ENCODE assay signal across 29 mouse cellular contexts in genomic region chr3:108588446-108588845, GRCm38 (mm10). TPM values are rescaled to one million over a fixed set of nuclear protein-coding genes. Genes with fewer than 3 reads are reported as not detected.
DNase-seq lines count a peak whose midpoint lies in the region; ATAC-seq and TF ChIP-seq lines count a peak whose summit lies in the region.
"Had no signal": no experiment of that assay in that cellular context is flagged by ENCODE, and none has a peak within 500 bp of the region (broad histone marks: within the 10 kb centered on the region; RNA-seq: fewer than 3 reads in every experiment).

No protein-coding gene starts in this region.

- H3K4me1 ChIP-seq in hindbrain, embryonic 14.5 days (replicated peaks; ENCODE audit: control insufficient read depth, insufficient read depth, low read length) = peaks cover 12% of the 10 kb centered on the region
- H3K4me1 ChIP-seq in hindbrain, embryonic 13.5 days (replicated peaks) = peaks cover 10% of the 10 kb centered on the region
- H3K4me1 ChIP-seq in midbrain, postnatal 0 days (ENCODE audit: insufficient read depth, low read length) = peaks cover 4% of the 10 kb centered on the region; the same call in 1 of the 2 replicates
- peaks cover 5% of the 10 kb centered on the region for H3K4me1 ChIP-seq in midbrain, embryonic 16.5 days (ENCODE audit: control insufficient read depth, insufficient read depth, low read length)

- no peak for TF ChIP-seq CTCF in midbrain, postnatal 0 days (IDR thresholded peaks at IDR 0.05)

- WGBS in hindbrain, embryonic 14.5 days = 27% methylated on average over 2 of the region's 2 CpGs
- 23% methylated on average over 2 of the region's 2 CpGs for WGBS in hindbrain, embryonic 13.5 days
- WGBS in midbrain, postnatal 0 days = 40% methylated on average over 2 of the region's 2 CpGs
- WGBS in midbrain, embryonic 16.5 days = 41% methylated on average over 2 of the region's 2 CpGs

- no peak overlapping the region for H3K4me2 ChIP-seq in hindbrain, embryonic 14.5 days (replicated peaks)
- H3K4me2 ChIP-seq in hindbrain, embryonic 13.5 days = no peak overlapping the region
- H3K4me2 ChIP-seq in midbrain, postnatal 0 days (ENCODE audit: low read depth, low read length, poor library complexity, severe bottlenecking) = no peak overlapping the region
- no peak overlapping the region for H3K4me2 ChIP-seq in midbrain, embryonic 16.5 days (ENCODE audit: low read length)
- H3K4me2 ChIP-seq: limb, embryonic 15.5 days; lung, embryonic 14.5 days had no signal

- H3K4me3 ChIP-seq in hindbrain, embryonic 14.5 days (replicated peaks; ENCODE audit: low read length) = no peak overlapping the region
- H3K4me3 ChIP-seq in hindbrain, embryonic 13.5 days = no peak overlapping the region
- H3K4me3 ChIP-seq in midbrain, postnatal 0 days (ENCODE audit: low read depth, low read length) = no peak overlapping the region
- H3K4me3 ChIP-seq in midbrain, embryonic 16.5 days (ENCODE audit: low read depth, low read length) = no peak overlapping the region
- H3K4me3 ChIP-seq: heart, embryonic 10.5 days; limb, embryonic 15.5 days; megakaryocyte, embryonic 14.5 days had no signal

- no peaks in the 10 kb centered on the region for H3K9me3 ChIP-seq in hindbrain, embryonic 14.5 days (ENCODE audit: control insufficient read depth, low read length)
- no peaks in the 10 kb centered on the region for H3K9me3 ChIP-seq in hindbrain, embryonic 13.5 days
- no peaks in the 10 kb centered on the region for H3K9me3 ChIP-seq in midbrain, postnatal 0 days (ENCODE audit: low read length)
- H3K9me3 ChIP-seq in midbrain, embryonic 16.5 days (replicated peaks; ENCODE audit: control insufficient read depth, low read length, poor library complexity, severe bottlenecking) = no peaks in the 10 kb centered on the region
- H3K9me3 ChIP-seq: heart, embryonic 10.5 days; limb, embryonic 15.5 days; megakaryocyte, embryonic 14.5 days had no signal

- peak; percentile 40 for DNase-seq in hindbrain, embryonic 14.5 days (ENCODE audit: low spot score)
- DNase-seq in midbrain, postnatal 0 days (ENCODE audit: low spot score) = peak; percentile 67
- peak; percentile 39 for DNase-seq in Muller cell, postnatal 12 days (ENCODE audit: inconsistent ontology term)
- no peak for DNase-seq in frontal cortex, postnatal 14 days (ENCODE audit: low spot score in 2 of 2)
- no peak for DNase-seq in frontal cortex, postnatal 25 days (ENCODE audit: low spot score in 2 of 2)
- DNase-seq: adrenal gland, adult 8-10 months; cerebellum, adult 18-20 months; kidney, adult 2 months; layer of hippocampus, adult 9-11 months; lung, embryonic 14.5 days; right cerebral cortex, adult 18-20 months; right cerebral cortex, postnatal 4 days; thymus, postnatal 25 days had no signal

- H3K27me3 ChIP-seq in hindbrain, embryonic 14.5 days (ENCODE audit: control insufficient read depth, insufficient read depth, low read length) = no peaks in the 10 kb centered on the region
- H3K27me3 ChIP-seq in hindbrain, embryonic 13.5 days = no peaks in the 10 kb centered on the region
- H3K27me3 ChIP-seq in midbrain, postnatal 0 days (ENCODE audit: insufficient read depth, low read length) = no peaks in the 10 kb centered on the region
- no peaks in the 10 kb centered on the region for H3K27me3 ChIP-seq in midbrain, embryonic 16.5 days (ENCODE audit: control insufficient read depth, insufficient read depth, low read depth, low read length)
- H3K27me3 ChIP-seq: limb, embryonic 15.5 days; Patski had no signal

- no peaks in the 10 kb centered on the region for H3K36me3 ChIP-seq in hindbrain, embryonic 14.5 days (replicated peaks; ENCODE audit: control insufficient read depth, insufficient read depth)
- H3K36me3 ChIP-seq in hindbrain, embryonic 13.5 days = no peaks in the 10 kb centered on the region
- H3K36me3 ChIP-seq in midbrain, postnatal 0 days (ENCODE audit: insufficient read depth, low read length) = no peaks in the 10 kb centered on the region
- no peaks in the 10 kb centered on the region for H3K36me3 ChIP-seq in midbrain, embryonic 16.5 days (ENCODE audit: control insufficient read depth, insufficient read depth, low read length)
- H3K36me3 ChIP-seq: heart, embryonic 10.5 days; limb, embryonic 15.5 days had no signal

- ATAC-seq in hindbrain, embryonic 14.5 days (ENCODE audit: low FRiP score) = no peak
- ATAC-seq in hindbrain, embryonic 13.5 days (ENCODE audit: low FRiP score) = no peak
- no peak for ATAC-seq in midbrain, postnatal 0 days (ENCODE audit: low FRiP score)
- ATAC-seq in midbrain, embryonic 16.5 days = no peak
- ATAC-seq: activated CD4-positive, CD25-positive, alpha-beta regulatory T cell, adult 4 months; Patski had no signal

- no peak overlapping the region for H3K9ac ChIP-seq in hindbrain, embryonic 14.5 days
- no peak overlapping the region for H3K9ac ChIP-seq in hindbrain, embryonic 13.5 days
- H3K9ac ChIP-seq in midbrain, postnatal 0 days (replicated peaks; ENCODE audit: low read length, poor library complexity, severe bottlenecking) = no peak overlapping the region
- no peak overlapping the region for H3K9ac ChIP-seq in midbrain, embryonic 16.5 days (ENCODE audit: low read depth, low read length)
- H3K9ac ChIP-seq: limb, embryonic 15.5 days; liver, embryonic 14.5 days; lung, embryonic 14.5 days had no signal

- no peak overlapping the region for H3K27ac ChIP-seq in hindbrain, embryonic 14.5 days
- no peak overlapping the region for H3K27ac ChIP-seq in hindbrain, embryonic 13.5 days
- no peak overlapping the region for H3K27ac ChIP-seq in midbrain, postnatal 0 days (ENCODE audit: low read depth, low read length)
- no peak overlapping the region for H3K27ac ChIP-seq in midbrain, embryonic 16.5 days (ENCODE audit: low read length)
- H3K27ac ChIP-seq: heart, embryonic 10.5 days; kidney, postnatal 0 days; limb, embryonic 15.5 days; liver, embryonic 14.5 days had no signal

RNA-seq across cellular contexts. Expression of gene Wdr47, which starts 2.6 kb away (rescaled TPM):
- polyA plus RNA-seq in hindbrain, embryonic 14.5 days (2014; fragmentation: Nextera tagmentation; extraction: Ambion mirVana) = 105 and 130 TPM in 2 replicates
- 91.5 and 96.5 TPM in 2 replicates for polyA plus RNA-seq in hindbrain, embryonic 13.5 days (2015; fragmentation: Nextera tagmentation; extraction: Ambion mirVana)
- 77.6 and 84.9 TPM in 2 replicates for total RNA-seq in midbrain, postnatal 0 days (2014; rRNA removed)
- 80.1 and 86.0 TPM in 2 replicates for polyA plus RNA-seq in midbrain, postnatal 0 days (2015; fragmentation: Nextera tagmentation; extraction: Ambion mirVana)
- 124 and 128 TPM in 2 replicates for polyA plus RNA-seq in midbrain, embryonic 16.5 days (2015; fragmentation: Nextera tagmentation; extraction: Ambion mirVana)

RNA-seq across cellular contexts. Expression of gene Taf13, which starts 16.9 kb away (rescaled TPM):
- 41.0 and 50.6 TPM in 2 replicates for polyA plus RNA-seq in hindbrain, embryonic 14.5 days (2014; fragmentation: Nextera tagmentation; extraction: Ambion mirVana)
- 63.8 and 66.2 TPM in 2 replicates for polyA plus RNA-seq in hindbrain, embryonic 13.5 days (2015; fragmentation: Nextera tagmentation; extraction: Ambion mirVana)
- 7.0 and 11.3 TPM in 2 replicates for total RNA-seq in midbrain, postnatal 0 days (2014; rRNA removed)
- 43.2 and 44.1 TPM in 2 replicates for polyA plus RNA-seq in midbrain, postnatal 0 days (2015; fragmentation: Nextera tagmentation; extraction: Ambion mirVana)
- polyA plus RNA-seq in midbrain, embryonic 16.5 days (2015; fragmentation: Nextera tagmentation; extraction: Ambion mirVana) = 55.5 and 59.1 TPM in 2 replicates

RNA-seq across cellular contexts. Expression of gene Tmem167b, which starts 26.2 kb away (rescaled TPM):
- polyA plus RNA-seq in hindbrain, embryonic 14.5 days (2014; fragmentation: Nextera tagmentation; extraction: Ambion mirVana) = 51.8 and 52.0 TPM in 2 replicates
- 58.8 and 60.6 TPM in 2 replicates for polyA plus RNA-seq in hindbrain, embryonic 13.5 days (2015; fragmentation: Nextera tagmentation; extraction: Ambion mirVana)
- total RNA-seq in midbrain, postnatal 0 days (2014; rRNA removed) = 35.6 and 50.2 TPM in 2 replicates
- polyA plus RNA-seq in midbrain, postnatal 0 days (2015; fragmentation: Nextera tagmentation; extraction: Ambion mirVana) = 40.4 and 41.7 TPM in 2 replicates
- polyA plus RNA-seq in midbrain, embryonic 16.5 days (2015; fragmentation: Nextera tagmentation; extraction: Ambion mirVana) = 55.8 and 60.3 TPM in 2 replicates

RNA-seq across cellular contexts. Expression of gene 5330417C22Rik, which starts 52.1 kb away (rescaled TPM):
- polyA plus RNA-seq in hindbrain, embryonic 14.5 days (2014; fragmentation: Nextera tagmentation; extraction: Ambion mirVana) = 15.4 and 18.3 TPM in 2 replicates
- polyA plus RNA-seq in hindbrain, embryonic 13.5 days (2015; fragmentation: Nextera tagmentation; extraction: Ambion mirVana) = 9.8 and 10.0 TPM in 2 replicates
- total RNA-seq in midbrain, postnatal 0 days (2014; rRNA removed) = 10.1 and 16.1 TPM in 2 replicates
- 19.8 and 22.9 TPM in 2 replicates for polyA plus RNA-seq in midbrain, postnatal 0 days (2015; fragmentation: Nextera tagmentation; extraction: Ambion mirVana)
- 20.8 and 21.5 TPM in 2 replicates for polyA plus RNA-seq in midbrain, embryonic 16.5 days (2015; fragmentation: Nextera tagmentation; extraction: Ambion mirVana)

RNA-seq across cellular contexts. Expression of gene 1700013F07Rik, which starts 54.5 kb away (rescaled TPM):
- polyA plus RNA-seq in hindbrain, embryonic 14.5 days (2014; fragmentation: Nextera tagmentation; extraction: Ambion mirVana) = 1.7 and 2.8 TPM in 2 replicates
- polyA plus RNA-seq in hindbrain, embryonic 13.5 days (2015; fragmentation: Nextera tagmentation; extraction: Ambion mirVana) = 0.74 and 2.9 TPM in 2 replicates
- 2.4 and 3.4 TPM in 2 replicates for total RNA-seq in midbrain, postnatal 0 days (2014; rRNA removed)
- polyA plus RNA-seq in midbrain, postnatal 0 days (2015; fragmentation: Nextera tagmentation; extraction: Ambion mirVana) = 3.8 and 4.4 TPM in 2 replicates
- 3.1 and 4.4 TPM in 2 replicates for polyA plus RNA-seq in midbrain, embryonic 16.5 days (2015; fragmentation: Nextera tagmentation; extraction: Ambion mirVana)
- total RNA-seq: gastrocnemius, adult 8-10 months; hematopoietic stem cell, adult 5-6 weeks; monocyte, adult 5-6 weeks had no signal
- polyA plus RNA-seq: activated CD4-positive, CD25-positive, alpha-beta regulatory T cell, adult 4 months; C2C12; intestine, embryonic 14.5 days; kidney, postnatal 0 days; large intestine, adult 2 months; limb, embryonic 15.5 days; liver, embryonic 14.5 days; neural tube, embryonic 11.5 days had no signal

Comparison
In these comparisons a context has a peak if more than half of its experiments do, and no peak if none do; other contexts are left out.
1. DNase-seq: peak in hindbrain, embryonic 14.5 days (single experiment), midbrain, postnatal 0 days (single experiment) and Muller cell, postnatal 12 days (single experiment); none in frontal cortex, postnatal 14 days (0 of 2) and frontal cortex, postnatal 25 days (0 of 2).